Mouse (Mus musculus): Measurements from ENCODE around the gene Olfr629.
"Not testable (repeated sequence)": the region's sequence is repeated elsewhere in the genome, so short reads cannot be mapped to it uniquely, and the experiment has no call there.

DNA sequence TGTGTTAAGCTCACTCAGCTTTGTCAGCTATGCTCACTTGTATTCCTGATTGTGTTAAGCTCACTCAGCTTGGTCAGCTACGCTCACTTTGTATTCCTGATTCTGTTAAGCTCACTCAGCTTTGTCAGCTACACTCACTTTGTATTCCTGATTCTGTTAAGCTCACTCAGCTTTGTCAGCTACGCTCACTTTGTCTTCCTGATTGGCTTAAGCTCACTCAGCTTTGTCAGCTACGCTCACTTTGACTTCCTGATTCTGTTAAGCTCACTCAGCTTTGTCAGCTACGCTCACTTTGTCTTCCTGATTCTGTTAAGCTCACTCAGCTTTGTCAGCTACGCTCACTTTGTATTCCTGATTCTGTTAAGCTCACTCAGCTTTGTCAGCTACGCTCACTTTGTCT is 17.5 kb upstream of the Olfr629 start:
- not testable (repeated sequence) for TF ChIP-seq CTCF (IDR thresholded peaks at IDR 0.05; ENCODE audit: borderline replicate concordance, insufficient read depth, low read depth, low read length); POLR2A (IDR thresholded peaks at IDR 0.05; ENCODE audit: borderline replicate concordance, insufficient read depth, low read length)
